Mouse (Mus musculus): ENCODE measurements around the gene Nrxn2.

GRCm38 (mm10) chr19:6385419-6385818, 33.1 kb upstream of the Nrxn2 start:
- TF ChIP-seq POLR2A (IDR thresholded peaks at IDR 0.05; ENCODE audit: insufficient read length, low read depth) (no peak), CEBPB (IDR thresholded peaks at IDR 0.05; ENCODE audit: insufficient read depth, poor library complexity, severe bottlenecking) (no peak), MYOG (IDR thresholded peaks at IDR 0.05; ENCODE audit: control insufficient read depth in 1 of 3, insufficient read depth in 1 of 3, insufficient read length in 2 of 3, low read depth in 2 of 3) (peak in 2 of 3 experiments; percentile 38 to 71), MAX (IDR thresholded peaks at IDR 0.05; ENCODE audit: low read depth) (no peak), USF1 (IDR thresholded peaks at IDR 0.05; ENCODE audit: low read depth) (no peak), REST (IDR thresholded peaks at IDR 0.05; ENCODE audit: insufficient read depth, insufficient read length) (no peak), TCF12 (IDR thresholded peaks at IDR 0.05; ENCODE audit: insufficient read depth, poor library complexity, severe bottlenecking) (no peak), POLR2AphosphoS2 (IDR thresholded peaks at IDR 0.05; ENCODE audit: insufficient read length, low read depth) (no peak), SRF (IDR thresholded peaks at IDR 0.05; ENCODE audit: control insufficient read depth, insufficient read length, low read depth) (no peak), MYOD1 (IDR thresholded peaks at IDR 0.05; ENCODE audit: control insufficient read depth in 1 of 3, insufficient read length in 2 of 3, low read depth in 2 of 3) (peak in 1 of 3 experiments; percentile 57)
